Mouse (Mus musculus): Measurements from ENCODE around the gene Cd59a.
"Not testable (repeated sequence)": the region's sequence is repeated elsewhere in the genome, so short reads cannot be mapped to it uniquely, and the experiment has no call there.

Cd59a gene

GRCm38 (mm10) chr2:104109528-104109927 lies 13.9 kb downstream of the Cd59a start:
- no peak for DNase-seq

GRCm38 (mm10) chr2:104110031-104110430 lies 14.4 kb downstream of the Cd59a start:
- DNase-seq = no peak

- not testable (repeated sequence) for DNase-seq
These were observed 15.7 kb downstream of the Cd59a start for GRCm38 (mm10) chr2:104111170-104111797.

GRCm38 (mm10) chr2:104113563-104113962 lies 18.0 kb downstream of the Cd59a start:
- DNase-seq = not testable (repeated sequence)

GRCm38 (mm10) chr2:104114898-104115297 lies 19.3 kb downstream of the Cd59a start:
- DNase-seq = no peak

- DNase-seq = not testable (repeated sequence)
These were observed 21.6 kb downstream of the Cd59a start for GRCm38 (mm10) chr2:104117173-104117572.

GRCm38 (mm10) chr2:104119097-104119496 lies 23.5 kb downstream of the Cd59a start:
- no peak for DNase-seq

GRCm38 (mm10) chr2:104120312-104120711 lies 24.7 kb downstream of the Cd59a start:
- no peak for DNase-seq

- peak; percentile 77 for DNase-seq
These were observed 26.3 kb downstream of the Cd59a start for GRCm38 (mm10) chr2:104121681-104122504.

- DNase-seq = peak; percentile 98
These were observed 27.1 kb downstream of the Cd59a start, which contains the start of gene A930018P22Rik for GRCm38 (mm10) chr2:104122505-104123378. TSS of gene A930018P22Rik (plus strand) at chr2:104122769.

- DNase-seq = peak; percentile 61
These were observed 27.9 kb downstream of the Cd59a start for GRCm38 (mm10) chr2:104123540-104123939.

- no peak for DNase-seq
These were observed 28.5 kb downstream of the Cd59a start for GRCm38 (mm10) chr2:104124071-104124470.

GRCm38 (mm10) chr2:104128803-104129531 lies 33.4 kb downstream of the Cd59a start:
- no peak for DNase-seq

- peak; percentile 92 for DNase-seq
These were observed 34.6 kb downstream of the Cd59a start for GRCm38 (mm10) chr2:104130165-104130564.

- DNase-seq = peak; percentile 88
These were observed 35.4 kb downstream of the Cd59a start for GRCm38 (mm10) chr2:104130969-104131368.

GRCm38 (mm10) chr2:104132266-104132859 lies 36.8 kb downstream of the Cd59a start:
- DNase-seq = no peak

- no peak for DNase-seq
These were observed 37.6 kb downstream of the Cd59a start for GRCm38 (mm10) chr2:104133042-104133810.

- peak; percentile 62 for DNase-seq
These were observed 38.8 kb downstream of the Cd59a start for GRCm38 (mm10) chr2:104134150-104135056.

GRCm38 (mm10) chr2:104135920-104136319 lies 40.3 kb downstream of the Cd59a start:
- DNase-seq = no peak

- no peak for DNase-seq
These were observed 46.5 kb downstream of the Cd59a start for GRCm38 (mm10) chr2:104142140-104142539.

All from liver (tissue).